10 mouse cellular contexts compared by ENCODE assay signal in genomic region chr19:30174074-30174670, GRCm38 (mm10). TPM values are rescaled to one million over a fixed set of nuclear protein-coding genes. Genes with fewer than 3 reads are reported as not detected.
DNase-seq lines count a peak whose midpoint lies in the region; ATAC-seq lines count a peak whose summit lies in the region.
"Had no signal": no experiment of that assay in that cellular context is flagged by ENCODE, and none has a peak within 500 bp of the region (broad histone marks: within the 10 kb centered on the region; RNA-seq: fewer than 3 reads in every experiment).

No protein-coding gene starts in this region.

- intact Hi-C loops in heart, postnatal 25 days (cut with DNase I), result no loop called here

- 6% methylated on average over 15 of the region's 15 CpGs for WGBS in heart, embryonic 16.5 days
- WGBS in embryonic facial prominence, embryonic 11.5 days, result 4% methylated on average over 15 of the region's 15 CpGs
- WGBS in kidney, embryonic 16.5 days, result 6% methylated on average over 15 of the region's 15 CpGs
- 1% methylated on average over 15 of the region's 15 CpGs for WGBS in neural tube, embryonic 11.5 days

- H3K4me3 ChIP-seq in heart, embryonic 16.5 days (ENCODE audit: low read length), result peak overlapping the region; percentile 69
- H3K4me3 ChIP-seq in embryonic facial prominence, embryonic 11.5 days (ENCODE audit: low read depth, low read length), result peak overlapping the region; percentile 56
- H3K4me3 ChIP-seq in kidney, embryonic 16.5 days (ENCODE audit: low read length), result peak overlapping the region; percentile 59
- peak overlapping the region; percentile 59 for H3K4me3 ChIP-seq in neural tube, embryonic 11.5 days (ENCODE audit: low read depth, low read length)
- H3K4me3 ChIP-seq: myocyte had no signal

- H3K9me3 ChIP-seq in heart, embryonic 16.5 days (replicated peaks; ENCODE audit: control insufficient read depth, low read length), result peaks cover 5% of the 10 kb centered on the region
- H3K9me3 ChIP-seq in embryonic facial prominence, embryonic 11.5 days (replicated peaks; ENCODE audit: control insufficient read depth, low read length), result no peaks in the 10 kb centered on the region
- H3K9me3 ChIP-seq in kidney, embryonic 16.5 days (ENCODE audit: low read length), result 0 out of 2 replicates have a peak, but pooled peaks cover 6% of the 10 kb centered on the region
- 0 out of 2 replicates have a peak, but pooled peaks cover 2% of the 10 kb centered on the region for H3K9me3 ChIP-seq in neural tube, embryonic 11.5 days (ENCODE audit: control insufficient read depth, low read length)
- H3K9me3 ChIP-seq: G1E had no signal

- no peak for DNase-seq in heart, postnatal 25 days (ENCODE audit: low spot score)
- peak; percentile 40 for DNase-seq in embryonic facial prominence, embryonic 11.5 days (ENCODE audit: low spot score)
- DNase-seq in neural tube, embryonic 11.5 days (ENCODE audit: low spot score), result peak; percentile 29
- DNase-seq in adrenal gland, postnatal 25 days, result no peak
- DNase-seq in T-cell, adult 2 months (ENCODE audit: low spot score), result no peak
- DNase-seq in ovary, adult 18-20 months (ENCODE audit: low spot score), result no peak

- no peak overlapping the region; the same call in 1 of the 2 replicates for H3K9ac ChIP-seq in heart, embryonic 16.5 days (ENCODE audit: low read length)
- no peak overlapping the region for H3K9ac ChIP-seq in embryonic facial prominence, embryonic 11.5 days (replicated peaks; ENCODE audit: low read length)
- peak overlapping the region; percentile 56; the same call in 1 of the 2 replicates for H3K9ac ChIP-seq in kidney, embryonic 16.5 days (replicated peaks; ENCODE audit: low read length)
- peak overlapping the region; percentile 63 for H3K9ac ChIP-seq in neural tube, embryonic 11.5 days (ENCODE audit: low read length)

- peak overlapping the region; percentile 100 for H3K4me2 ChIP-seq in heart, embryonic 16.5 days (ENCODE audit: low read depth, low read length)
- peak overlapping the region; percentile 98 for H3K4me2 ChIP-seq in embryonic facial prominence, embryonic 11.5 days (ENCODE audit: low read depth, low read length)
- peak overlapping the region; percentile 87 for H3K4me2 ChIP-seq in kidney, embryonic 16.5 days (replicated peaks; ENCODE audit: low read depth, low read length)
- peak overlapping the region; percentile 83 for H3K4me2 ChIP-seq in neural tube, embryonic 11.5 days (ENCODE audit: low read depth)

- peaks cover 24% of the 10 kb centered on the region for H3K27me3 ChIP-seq in heart, embryonic 16.5 days (ENCODE audit: control insufficient read depth, insufficient read depth, low read length)
- peaks cover 15% of the 10 kb centered on the region for H3K27me3 ChIP-seq in embryonic facial prominence, embryonic 11.5 days (ENCODE audit: control insufficient read depth, insufficient read depth, low read length)
- peaks cover 14% of the 10 kb centered on the region for H3K27me3 ChIP-seq in kidney, embryonic 16.5 days (ENCODE audit: insufficient read depth, low read length)
- no peaks in the 10 kb centered on the region for H3K27me3 ChIP-seq in neural tube, embryonic 11.5 days (ENCODE audit: control insufficient read depth, insufficient read depth, low read length)

- H3K4me1 ChIP-seq in heart, embryonic 16.5 days (ENCODE audit: control insufficient read depth, insufficient read depth, low read length), result peaks cover 2% of the 10 kb centered on the region; the same call in 1 of the 2 replicates
- H3K4me1 ChIP-seq in embryonic facial prominence, embryonic 11.5 days (ENCODE audit: control insufficient read depth, insufficient read depth, low read length), result no peaks in the 10 kb centered on the region
- H3K4me1 ChIP-seq in kidney, embryonic 16.5 days (ENCODE audit: insufficient read depth, low read length), result peaks cover 8% of the 10 kb centered on the region; the same call in 1 of the 2 replicates
- no peaks in the 10 kb centered on the region; the same call in 1 of the 2 replicates for H3K4me1 ChIP-seq in neural tube, embryonic 11.5 days (ENCODE audit: control insufficient read depth, insufficient read depth, low read length)

- no peak overlapping the region for H3K27ac ChIP-seq in heart, embryonic 16.5 days (ENCODE audit: low read length)
- no peak overlapping the region for H3K27ac ChIP-seq in embryonic facial prominence, embryonic 11.5 days (replicated peaks; ENCODE audit: low read depth, low read length)
- H3K27ac ChIP-seq in kidney, embryonic 16.5 days (ENCODE audit: low read length), result no peak overlapping the region
- H3K27ac ChIP-seq in neural tube, embryonic 11.5 days (ENCODE audit: low read depth, low read length), result no peak overlapping the region

- H3K36me3 ChIP-seq in heart, embryonic 16.5 days (ENCODE audit: control insufficient read depth, insufficient read depth), result no peaks in the 10 kb centered on the region
- no peaks in the 10 kb centered on the region for H3K36me3 ChIP-seq in embryonic facial prominence, embryonic 11.5 days (replicated peaks; ENCODE audit: control insufficient read depth, insufficient read depth, low read depth, low read length)
- no peaks in the 10 kb centered on the region for H3K36me3 ChIP-seq in kidney, embryonic 16.5 days (ENCODE audit: insufficient read depth, low read length)
- H3K36me3 ChIP-seq in neural tube, embryonic 11.5 days (ENCODE audit: control insufficient read depth, insufficient read depth, low read length), result no peaks in the 10 kb centered on the region
- H3K36me3 ChIP-seq: G1E had no signal

- ATAC-seq in heart, embryonic 16.5 days (replicated peaks; ENCODE audit: extremely low read depth, insufficient read depth, low FRiP score), result no peak
- no peak for ATAC-seq in embryonic facial prominence, embryonic 11.5 days (replicated peaks; ENCODE audit: insufficient number of reproducible peaks, low FRiP score, low TSS enrichment, low read depth)
- ATAC-seq in kidney, embryonic 16.5 days (ENCODE audit: low FRiP score, low TSS enrichment), result no peak
- ATAC-seq in neural tube, embryonic 11.5 days (ENCODE audit: insufficient read depth, low FRiP score, low TSS enrichment), result no peak

RNA-seq across cellular contexts. Expression of gene Gldc, which starts 1.1 kb away (rescaled TPM):
- 0.62 and 1.1 TPM in 2 replicates for polyA plus RNA-seq in heart, embryonic 16.5 days (2015; fragmentation: Nextera tagmentation; extraction: Ambion mirVana)
- under 1 TPM; 0.16 to 0.22 TPM for total RNA-seq in heart, postnatal 25 days (2021)
- 6.3 and 9.4 TPM in 2 replicates for polyA plus RNA-seq in embryonic facial prominence, embryonic 11.5 days (2014; fragmentation: Nextera tagmentation; extraction: Ambion mirVana)
- 10.3 and 10.9 TPM in 2 replicates for polyA plus RNA-seq in kidney, embryonic 16.5 days (2015; fragmentation: Nextera tagmentation; extraction: Ambion mirVana)
- polyA plus RNA-seq in neural tube, embryonic 11.5 days (2014; fragmentation: Nextera tagmentation; extraction: Ambion mirVana), result 19.6 and 22.2 TPM in 2 replicates
- total RNA-seq in adrenal gland, postnatal 25 days (2021), result 1.1 and 1.2 TPM in 2 replicates
- polyA plus RNA-seq: G1E had no signal

RNA-seq across cellular contexts. Expression of gene Mbl2, which starts 58.6 kb away (rescaled TPM):
- not detected in 2 replicates for polyA plus RNA-seq in heart, embryonic 16.5 days (2015; fragmentation: Nextera tagmentation; extraction: Ambion mirVana)
- not detected for total RNA-seq in heart, postnatal 25 days (2021)
- polyA plus RNA-seq in embryonic facial prominence, embryonic 11.5 days (2014; fragmentation: Nextera tagmentation; extraction: Ambion mirVana), result not detected in 2 replicates
- polyA plus RNA-seq in kidney, embryonic 16.5 days (2015; fragmentation: Nextera tagmentation; extraction: Ambion mirVana), result not detected in 2 replicates
- polyA plus RNA-seq in neural tube, embryonic 11.5 days (2014; fragmentation: Nextera tagmentation; extraction: Ambion mirVana), result not detected in 2 replicates
- total RNA-seq in adrenal gland, postnatal 25 days (2021), result 3.5 TPM in 1 of 2 replicates, not detected in the other
- total RNA-seq: G1E had no signal
- polyA plus RNA-seq: G1E, myocyte had no signal

Comparison
In these comparisons a context has a peak if more than half of its experiments do, and no peak if none do; other contexts are left out.
1. H3K9ac ChIP-seq: peak in kidney, embryonic 16.5 days (single experiment) and neural tube, embryonic 11.5 days (single experiment); none in heart, embryonic 16.5 days (single experiment) and embryonic facial prominence, embryonic 11.5 days (single experiment).
2. DNase-seq: peak in embryonic facial prominence, embryonic 11.5 days (single experiment) and neural tube, embryonic 11.5 days (single experiment); none in heart, postnatal 25 days (single experiment), adrenal gland, postnatal 25 days (single experiment), T-cell, adult 2 months (single experiment) and ovary, adult 18-20 months (single experiment).
3. Peak in every context shown above with its lines, with median percentiles within 50 percentile points of each other: H3K4me2 ChIP-seq and H3K4me3 ChIP-seq.